Mouse (Mus musculus) lung, postnatal 0 days (tissue): ENCODE measurements around the gene Olfr960. TPM values are rescaled to one million over a fixed set of nuclear protein-coding genes. Genes with fewer than 3 reads are reported as not detected.

Experiments used
- ATAC-seq: fragments of 200-750 bp; cut with Nextera tagmentation; 2 replicates; pipeline ENCODE4 v1.8.0; 2017; ENCODE audit warnings: moderate library complexity
- DNase-seq: peaks from one replicate; pipeline ENCODE4 v3.0.0-alpha.2; 2016; ENCODE audit warnings: low spot score
- H3K27ac ChIP-seq: fragments of 300-500 bp; sonication (generic); 2 replicates; pipeline ENCODE4 v1.5.1; 2014; ENCODE audit warnings: antibody characterized with exemption, mild to moderate bottlenecking, low read length, mixed read lengths
- H3K27me3 ChIP-seq: fragments of 300-500 bp; sonication (generic); replicated peaks from 2 replicates; pipeline ENCODE4 v1.6.1; 2014; ENCODE audit warnings: low read length, mixed read lengths; ENCODE audit not compliant: insufficient read depth
- H3K36me3 ChIP-seq: fragments of 300-500 bp; sonication (generic); 2 replicates; pipeline ENCODE4 v1.6.1; 2014; ENCODE audit warnings: low read length, mixed read lengths; ENCODE audit not compliant: insufficient read depth
- H3K4me1 ChIP-seq: fragments of 300-500 bp; sonication (generic); 2 replicates; pipeline ENCODE4 v1.6.1; 2014; ENCODE audit warnings: antibody characterized with exemption, low read depth, low read length, mixed read lengths; ENCODE audit not compliant: insufficient read depth
- H3K4me2 ChIP-seq: fragments of 300-500 bp; sonication (generic); replicated peaks from 2 replicates; pipeline ENCODE4 v1.6.1; 2014; ENCODE audit warnings: low read depth, mild to moderate bottlenecking, low read length, moderate library complexity, mixed read lengths
- H3K4me3 ChIP-seq: fragments of 300-500 bp; sonication (generic); 2 replicates; pipeline ENCODE4 v1.5.1; 2014; ENCODE audit warnings: low read depth, low read length
- H3K9ac ChIP-seq: fragments of 300-500 bp; sonication (generic); replicated peaks from 2 replicates; pipeline ENCODE4 v1.6.1; 2014; ENCODE audit warnings: low read depth, mild to moderate bottlenecking
- H3K9me3 ChIP-seq: fragments of 300-500 bp; sonication (generic); 2 replicates; pipeline ENCODE4 v1.6.1; 2016; ENCODE audit warnings: low read length, mixed read lengths
- CTCF ChIP-seq: IDR thresholded peaks from 2 replicates; pipeline ENCODE4 v1.5.1; 2016; ENCODE audit warnings: antibody characterized with exemption, mild to moderate bottlenecking
- EP300 ChIP-seq: IDR thresholded peaks from 2 replicates; pipeline ENCODE4 v1.6.1; 2016; ENCODE audit warnings: antibody characterized with exemption, mild to moderate bottlenecking, control low read depth
- WGBS: fragments of 180-500 bp; shearing (Covaris S2); extraction: QIAGEN DNeasy Blood & Tissue Kit; methylation state at CpG from one replicate; pipeline ENCODE4 v1.1.7; 2014; 5-methylcytosine and 5-hydroxymethylcytosine counted together
- polyA plus RNA-seq: library from polyadenylated mRNA; unstranded; fragments of >200 nt; fragmentation: Nextera tagmentation; extraction: Ambion mirVana; gene quantifications from 2 replicates; pipeline ENCODE4 v1.2.1, GENCODE M21; 2015

Olfr960 gene
- not detected in 2 replicates for polyA plus RNA-seq

- no peak within 1 kb of the TSS for H3K4me2 ChIP-seq
- no peaks in the 10 kb centered on the region for H3K4me1 ChIP-seq
- no peaks in the 10 kb centered on the region for H3K36me3 ChIP-seq
- H3K27ac ChIP-seq, result no peak within 1 kb of the TSS
- 72% methylated on average over 1 of the region's 1 CpGs for WGBS
- H3K27me3 ChIP-seq, result no peaks in the 10 kb centered on the region
- TF ChIP-seq EP300, result no peak
- no peak for TF ChIP-seq CTCF
- no peak for ATAC-seq
- H3K4me3 ChIP-seq, result no peak within 1 kb of the TSS
- H3K9me3 ChIP-seq, result no peaks in the 10 kb centered on the region
- no peak for DNase-seq
- no peak within 1 kb of the TSS for H3K9ac ChIP-seq
Measured at GRCm38 (mm10) chr9:39621073-39621472, at the start of gene Olfr960. TSS of gene Olfr960 (plus strand) at chr9:39621373.

GRCm38 (mm10) chr9:39575469-39575868 is 45.7 kb upstream of the Olfr960 start, which contains the start of gene Olfr959:
TSS of gene Olfr959 (minus strand) at chr9:39575569.
- no peak for DNase-seq
- no peaks in the 10 kb centered on the region for H3K27me3 ChIP-seq
- no peaks in the 10 kb centered on the region for H3K36me3 ChIP-seq
- H3K9me3 ChIP-seq, result no peaks in the 10 kb centered on the region
- no peaks in the 10 kb centered on the region for H3K4me1 ChIP-seq
- H3K4me2 ChIP-seq, result no peak within 1 kb of the TSS
- H3K9ac ChIP-seq, result no peak within 1 kb of the TSS
- TF ChIP-seq CTCF (no peak), EP300 (no peak)
- no peak for ATAC-seq
- WGBS, result 71% methylated on average over 3 of the region's 3 CpGs
- no peak within 1 kb of the TSS for H3K27ac ChIP-seq
- no peak within 1 kb of the TSS for H3K4me3 ChIP-seq

- H3K4me3 ChIP-seq, result no peak overlapping the region
- H3K9me3 ChIP-seq, result no peaks in the 10 kb centered on the region
- DNase-seq (no peak), ATAC-seq (no peak)
- no peak overlapping the region for H3K27ac ChIP-seq
- no peak overlapping the region for H3K9ac ChIP-seq
- no peaks in the 10 kb centered on the region for H3K4me1 ChIP-seq
- 79% methylated on average over 5 of the region's 5 CpGs for WGBS
- H3K4me2 ChIP-seq, result no peak overlapping the region
- no peaks in the 10 kb centered on the region for H3K27me3 ChIP-seq
- TF ChIP-seq CTCF, result no peak
- TF ChIP-seq EP300, result no peak
- no peaks in the 10 kb centered on the region for H3K36me3 ChIP-seq
Measured at GRCm38 (mm10) chr9:39577050-39577449, 44.1 kb upstream of the Olfr960 start.

- ATAC-seq (no peak), DNase-seq (peak; percentile 7)
- WGBS, result 1% methylated on average over 18 of the region's 19 CpGs
- Histone ChIP-seq H3K9ac (no peak overlapping the region), H3K4me3 (peak overlapping the region; percentile 3; the same call in 1 of the 2 replicates), H3K27me3 (no peaks in the 10 kb centered on the region), H3K4me1 (0 out of 2 replicates have a peak, but pooled peaks cover 5% of the 10 kb centered on the region), H3K4me2 (peak overlapping the region; percentile 48), H3K9me3 (no peaks in the 10 kb centered on the region), H3K36me3 (no peaks in the 10 kb centered on the region), H3K27ac (no peak overlapping the region)
- TF ChIP-seq EP300 (no peak), CTCF (no peak)
Measured at GRCm38 (mm10) chr9:39602536-39603332, 18.4 kb upstream of the Olfr960 start.

GRCm38 (mm10) chr9:39603333-39603845 is 17.8 kb upstream of the Olfr960 start:
- TF ChIP-seq EP300 (no peak), CTCF (no peak)
- Histone ChIP-seq H3K36me3 (no peaks in the 10 kb centered on the region), H3K4me3 (peak overlapping the region; percentile 3; the same call in 1 of the 2 replicates), H3K4me1 (0 out of 2 replicates have a peak, but pooled peaks cover 5% of the 10 kb centered on the region), H3K4me2 (peak overlapping the region; percentile 48), H3K9ac (no peak overlapping the region), H3K9me3 (no peaks in the 10 kb centered on the region), H3K27ac (no peak overlapping the region), H3K27me3 (no peaks in the 10 kb centered on the region)
- peak; percentile 32 for DNase-seq
- no peak; the same call in 1 of the 2 replicates for ATAC-seq
- WGBS, result under 1% methylated on average over 9 of the region's 9 CpGs

- H3K4me1 ChIP-seq, result 0 out of 2 replicates have a peak, but pooled peaks cover 5% of the 10 kb centered on the region
- H3K36me3 ChIP-seq, result no peaks in the 10 kb centered on the region
- no peaks in the 10 kb centered on the region for H3K27me3 ChIP-seq
- H3K27ac ChIP-seq, result no peak within 1 kb of the TSS
- H3K4me2 ChIP-seq, result peak within 1 kb of the TSS; percentile 48
- WGBS, result 3% methylated on average over 8 of the region's 8 CpGs
- H3K4me3 ChIP-seq, result peak within 1 kb of the TSS; percentile 20; the same call in 1 of the 2 replicates
- ATAC-seq, result no peak
- H3K9me3 ChIP-seq, result no peaks in the 10 kb centered on the region
- H3K9ac ChIP-seq, result no peak within 1 kb of the TSS
- DNase-seq, result no peak
- no peak for TF ChIP-seq EP300
- TF ChIP-seq CTCF, result no peak
Measured at GRCm38 (mm10) chr9:39603999-39604453, 17.1 kb upstream of the Olfr960 start, which contains the start of gene AW551984. TSS of gene AW551984 (minus strand) at chr9:39604403.
